ENCODE assay signal across 10 mouse cellular contexts in the genomic region with DNA sequence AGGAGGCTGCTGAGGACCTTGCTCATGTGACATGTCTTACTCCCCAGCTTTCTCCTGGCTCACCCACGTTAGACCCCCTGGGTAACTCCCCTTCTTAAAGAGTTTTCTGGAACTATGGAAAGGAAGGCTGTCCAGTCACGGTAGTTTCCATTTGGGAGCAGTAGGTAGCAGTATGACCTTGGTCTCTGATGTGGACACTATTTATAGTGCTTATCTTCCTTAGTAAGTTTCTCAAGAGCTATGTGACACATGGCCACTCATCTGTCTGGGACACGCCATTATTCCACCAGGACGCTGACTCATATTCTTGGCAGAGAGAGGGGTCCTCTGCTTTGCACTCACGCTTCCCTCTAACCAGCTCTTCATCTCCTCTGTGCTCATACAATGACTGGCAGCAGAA.
DNase-seq lines count a peak whose midpoint lies in the region; ATAC-seq and TF ChIP-seq lines count a peak whose summit lies in the region.
"Had no signal": no experiment of that assay in that cellular context is flagged by ENCODE, and none has a peak within 500 bp of the region (broad histone marks: within the 10 kb centered on the region; RNA-seq: fewer than 3 reads in every experiment).

No protein-coding gene starts in this region.

- H3K36me3 ChIP-seq in kidney, adult 2 months (ENCODE audit: control insufficient read depth, insufficient read depth, low read length) = 0 out of 2 replicates have a peak, but pooled peaks cover 2% of the 10 kb centered on the region
- no peaks in the 10 kb centered on the region for H3K36me3 ChIP-seq in myocyte (ENCODE audit: control insufficient read depth, insufficient read depth)
- no peaks in the 10 kb centered on the region for H3K36me3 ChIP-seq in midbrain, embryonic 13.5 days

- DNase-seq in kidney, adult 2 months = no peak
- DNase-seq in kidney, adult 11 months = no peak
- peak; percentile 76 to 85 for DNase-seq in heart, postnatal 10 days
- no peak for DNase-seq in layer of hippocampus, postnatal 10 days (ENCODE audit: low spot score in 2 of 2)
- DNase-seq in liver = no peak
- DNase-seq: kidney, postnatal 14 days had no signal

- H3ac ChIP-seq in myocyte (ENCODE audit: control insufficient read depth, insufficient read length) = no peak overlapping the region

- no peak for ATAC-seq in midbrain, embryonic 13.5 days
- ATAC-seq: forebrain, embryonic 14.5 days had no signal

- no peak for TF ChIP-seq CTCF in kidney, adult 2 months (conservative IDR thresholded peaks at IDR 0.05; ENCODE audit: insufficient read depth, insufficient read length, low read depth, low read length)
- no peak for TF ChIP-seq CTCF in bone marrow macrophage, adult 2 months (IDR thresholded peaks at IDR 0.05; ENCODE audit: low read depth, low read length)

- no peak overlapping the region for H3K9ac ChIP-seq in midbrain, embryonic 13.5 days (replicated peaks)

- WGBS in kidney, adult 2 months = 41% methylated on average over 5 of the region's 5 CpGs
- WGBS in midbrain, embryonic 13.5 days = 86% methylated on average over 5 of the region's 5 CpGs

- H3K4me3 ChIP-seq in kidney, adult 2 months (ENCODE audit: insufficient read depth, low read depth, low read length) = no peak overlapping the region
- H3K4me3 ChIP-seq in bone marrow macrophage, adult 2 months (ENCODE audit: insufficient read depth, low read length) = 0 out of 2 replicates have a peak overlapping the region, but pooled peaks have one; percentile 2
- no peak overlapping the region for H3K4me3 ChIP-seq in myocyte
- H3K4me3 ChIP-seq in midbrain, embryonic 13.5 days (replicated peaks) = no peak overlapping the region

- TF ChIP-seq POLR2A in kidney, adult 2 months (IDR thresholded peaks at IDR 0.05; ENCODE audit: low read depth, low read length) = no peak
- no peak for TF ChIP-seq POLR2A in bone marrow macrophage, adult 2 months (IDR thresholded peaks at IDR 0.05; ENCODE audit: borderline replicate concordance, low read depth, low read length)
- TF ChIP-seq POLR2A in myocyte (IDR thresholded peaks at IDR 0.05; ENCODE audit: insufficient read length, low read depth) = no peak

- peaks cover 34% of the 10 kb centered on the region for H3K4me1 ChIP-seq in kidney, adult 2 months (ENCODE audit: control insufficient read depth, insufficient read depth, low read length)
- H3K4me1 ChIP-seq in bone marrow macrophage, adult 2 months (ENCODE audit: control insufficient read depth, insufficient read depth, low read length) = peaks cover 91% of the 10 kb centered on the region
- H3K4me1 ChIP-seq in midbrain, embryonic 13.5 days (replicated peaks) = peaks cover 4% of the 10 kb centered on the region; the same call in 1 of the 2 replicates

- H3K27ac ChIP-seq in kidney, adult 2 months (ENCODE audit: insufficient read depth, low read depth, low read length) = peak overlapping the region; percentile 77; the same call in 1 of the 2 replicates
- H3K27ac ChIP-seq in bone marrow macrophage, adult 2 months (ENCODE audit: insufficient read depth, low read depth, low read length) = peak overlapping the region; percentile 87
- no peak overlapping the region for H3K27ac ChIP-seq in midbrain, embryonic 13.5 days

- H3K4me2 ChIP-seq in myocyte (ENCODE audit: low read depth) = peak overlapping the region; percentile 88
- no peak overlapping the region for H3K4me2 ChIP-seq in midbrain, embryonic 13.5 days (replicated peaks)

- no peaks in the 10 kb centered on the region for H3K9me3 ChIP-seq in midbrain, embryonic 13.5 days

- intact Hi-C loops in heart, postnatal 10 days (cut with DNase I) = loop anchor here (2.0 kb wide), 1 partner anchor 85 kb away; the partner anchor contains the start of gene Tns3

- H3K79me2 ChIP-seq in myocyte (ENCODE audit: control insufficient read depth, insufficient read depth) = peaks cover 17% of the 10 kb centered on the region

- H3K27me3 ChIP-seq in kidney, adult 2 months (replicated peaks; ENCODE audit: control insufficient read depth, insufficient read depth, low read length) = no peaks in the 10 kb centered on the region
- no peaks in the 10 kb centered on the region for H3K27me3 ChIP-seq in myocyte (ENCODE audit: control insufficient read depth, insufficient read depth, insufficient read length)
- H3K27me3 ChIP-seq in midbrain, embryonic 13.5 days = no peaks in the 10 kb centered on the region

TF ChIP-seq in myocyte, 11 proteins besides CTCF, POLR2A, EP300 and RAD21:
- no peak for TF ChIP-seq POLR2AphosphoS2 (IDR thresholded peaks at IDR 0.05; ENCODE audit: insufficient read length, low read depth)
- no peak for TF ChIP-seq SRF (IDR thresholded peaks at IDR 0.05; ENCODE audit: control insufficient read depth, insufficient read length, low read depth)
- no peak for TF ChIP-seq E2F4 (IDR thresholded peaks at IDR 0.05; ENCODE audit: insufficient read depth)
- TF ChIP-seq CEBPB (IDR thresholded peaks at IDR 0.05; ENCODE audit: insufficient read depth, poor library complexity, severe bottlenecking) = peak; percentile 66; the same call in 1 of the 2 replicates
- peak; percentile 26 for TF ChIP-seq MAX (IDR thresholded peaks at IDR 0.05; ENCODE audit: low read depth)
- no peak for TF ChIP-seq REST (IDR thresholded peaks at IDR 0.05; ENCODE audit: insufficient read depth, insufficient read length)
- TF ChIP-seq TCF3 (IDR thresholded peaks at IDR 0.05; ENCODE audit: insufficient read length, low read depth) = no peak
- no peak for TF ChIP-seq USF1 (IDR thresholded peaks at IDR 0.05; ENCODE audit: low read depth)
- TF ChIP-seq TCF12 (IDR thresholded peaks at IDR 0.05; ENCODE audit: insufficient read depth, poor library complexity, severe bottlenecking) = no peak
- peak in 1 of 3 experiments; percentile 56 for TF ChIP-seq MYOD1 (IDR thresholded peaks at IDR 0.05; ENCODE audit: control insufficient read depth in 1 of 3, insufficient read length in 2 of 3, low read depth in 2 of 3)
- TF ChIP-seq MYOG (IDR thresholded peaks at IDR 0.05; ENCODE audit: control insufficient read depth in 1 of 3, insufficient read depth in 1 of 3, insufficient read length in 2 of 3, low read depth in 2 of 3) = peak in 1 of 3 experiments; percentile 4

Comparison
In these comparisons a context has a peak if more than half of its experiments do, and no peak if none do; other contexts are left out.
1. DNase-seq: peak in heart, postnatal 10 days (2 of 2); none in kidney, adult 2 months (single experiment), kidney, adult 11 months (single experiment), layer of hippocampus, postnatal 10 days (0 of 2) and liver (single experiment).